12 mouse cellular contexts compared by ENCODE assay signal in the genomic region with DNA sequence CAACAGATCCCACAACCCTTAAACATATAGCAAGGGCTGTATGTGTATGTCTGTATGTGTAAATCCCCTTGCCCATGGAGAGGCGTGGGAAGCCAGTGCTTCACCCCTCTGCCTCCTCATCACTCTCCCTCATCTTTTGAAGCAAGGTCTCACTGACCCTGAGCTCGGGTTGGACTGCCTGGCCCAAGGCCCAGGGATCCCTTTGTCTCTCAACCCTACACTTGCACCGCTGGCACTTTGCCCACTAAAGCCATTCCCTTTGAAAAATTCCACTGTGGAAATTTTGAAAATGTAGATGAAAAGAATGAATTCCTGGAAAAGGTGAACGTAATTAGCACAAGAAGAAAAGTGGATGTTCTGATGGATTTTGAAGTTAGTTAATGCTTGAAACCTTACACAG.
DNase-seq lines count a peak whose midpoint lies in the region.
"Had no signal": no experiment of that assay in that cellular context is flagged by ENCODE, and none has a peak within 500 bp of the region (broad histone marks: within the 10 kb centered on the region; RNA-seq: fewer than 3 reads in every experiment).

No protein-coding gene starts in this region.

- DNase-seq in ovary, adult 18-20 months (ENCODE audit: low spot score), result peak; percentile 83
- no peak for DNase-seq in ovary, postnatal 14 days (ENCODE audit: low spot score)
- peak; percentile 90 for DNase-seq in adrenal gland, adult 8-10 months
- peak; percentile 64 for DNase-seq in kidney, adult 9 months
- peak; percentile 35 for DNase-seq in testis, postnatal 14 days (ENCODE audit: low spot score)
- no peak for DNase-seq in frontal cortex, postnatal 36 days (ENCODE audit: low spot score in 2 of 2)
- no peak for DNase-seq in thymus, adult 18-20 months
- DNase-seq: cerebellum, adult 9-10 months; gastrocnemius, postnatal 36 days; lung, adult 2 months; right cerebral cortex, postnatal 14 days; thymus, postnatal 14 days had no signal

Comparison
In these comparisons a context has a peak if more than half of its experiments do, and no peak if none do; other contexts are left out.
1. DNase-seq: peak in ovary, adult 18-20 months (single experiment), adrenal gland, adult 8-10 months (single experiment), kidney, adult 9 months (single experiment) and testis, postnatal 14 days (single experiment); none in ovary, postnatal 14 days (single experiment), frontal cortex, postnatal 36 days (0 of 2) and thymus, adult 18-20 months (0 of 2).